Mouse (Mus musculus): ENCODE measurements around the gene 1110002E22Rik.

Gene 1110002E22Rik

GRCm38 (mm10) chr3:138106887-138107286, 42.0 kb downstream of the 1110002E22Rik start:
- DNase-seq (ENCODE audit: extremely low read depth, low read depth) = no peak

- no peak for DNase-seq (ENCODE audit: extremely low read depth, low read depth)
Measured at GRCm38 (mm10) chr3:138110910-138111782, 46.3 kb downstream of the 1110002E22Rik start.

DNA sequence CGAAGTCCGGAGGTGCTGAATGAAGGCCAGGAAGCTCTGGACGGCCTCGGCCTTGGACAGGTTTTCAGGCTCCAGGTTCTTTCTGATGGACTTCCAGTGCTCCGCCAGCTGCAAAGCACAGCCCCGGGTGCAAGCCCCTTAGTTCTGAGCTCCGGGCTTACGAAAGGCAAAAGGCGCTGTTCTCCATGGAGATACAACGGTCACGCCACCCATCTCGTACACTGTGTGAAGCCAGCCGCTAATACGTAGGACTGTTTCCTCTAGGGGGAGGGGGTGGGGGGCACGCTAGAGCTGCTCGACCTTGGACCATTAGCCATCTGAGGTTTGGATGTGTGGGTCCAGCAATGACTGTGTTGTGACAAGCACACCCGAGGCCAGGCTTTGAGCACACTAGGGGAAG, 49.3 kb downstream of the 1110002E22Rik start:
- no peak for DNase-seq (ENCODE audit: extremely low read depth, low read depth)

DNA sequence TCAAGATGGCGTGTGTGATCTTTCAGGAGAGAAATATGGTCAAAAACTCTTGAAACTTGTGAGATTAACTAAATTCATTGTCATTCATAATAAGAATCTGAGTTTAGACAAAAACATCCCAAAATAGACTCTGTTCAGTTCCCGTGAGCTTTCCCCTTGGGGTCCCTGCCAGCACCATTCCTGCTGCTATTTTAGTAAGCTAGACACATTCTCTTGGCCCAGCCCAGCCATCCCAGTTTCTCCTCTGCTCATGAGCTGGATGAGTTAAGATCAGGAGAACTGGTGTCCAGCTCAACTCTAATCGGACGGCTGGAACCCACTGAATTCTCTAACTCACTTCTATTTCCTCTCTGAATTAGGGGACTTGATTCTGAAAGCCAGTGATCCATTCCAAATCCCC, 52.0 kb downstream of the 1110002E22Rik start:
- DNase-seq (ENCODE audit: extremely low read depth, low read depth) = no peak

GRCm38 (mm10) chr3:138118392-138118791, 53.5 kb downstream of the 1110002E22Rik start:
- no peak for DNase-seq (ENCODE audit: extremely low read depth, low read depth)

- no peak for DNase-seq (ENCODE audit: extremely low read depth, low read depth)
Measured at GRCm38 (mm10) chr3:138118831-138119230, 54.0 kb downstream of the 1110002E22Rik start.

DNA sequence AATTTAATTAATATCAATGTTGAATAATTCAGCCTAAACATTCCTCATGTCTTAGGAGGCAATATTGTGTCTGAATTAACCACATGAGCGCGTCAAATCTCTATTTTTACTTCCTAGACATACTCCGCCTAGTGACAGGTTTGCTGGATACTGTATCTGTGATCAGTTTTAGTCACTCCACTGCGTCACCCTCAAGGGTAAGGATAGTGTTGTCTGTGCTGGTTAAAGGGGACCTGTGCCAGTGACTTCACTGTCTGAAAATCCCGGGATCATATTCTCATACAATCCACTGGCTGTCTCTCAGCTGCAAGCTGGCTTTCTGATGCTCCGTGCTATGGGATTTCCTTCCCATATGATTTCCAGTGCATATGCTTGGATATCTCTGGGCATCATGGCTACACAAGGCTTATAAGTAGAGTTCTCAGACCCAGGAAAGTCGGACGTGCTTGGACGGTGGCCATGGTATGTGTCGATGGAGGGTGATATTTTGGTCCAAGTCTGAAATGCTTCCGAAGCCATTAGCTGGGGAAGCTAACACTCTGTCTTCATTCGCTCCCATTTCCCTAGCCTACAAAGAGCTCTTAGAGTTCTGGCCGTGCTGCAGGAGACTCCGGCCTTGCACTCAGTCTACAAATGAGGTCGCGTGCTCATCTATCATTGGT, 54.7 kb downstream of the 1110002E22Rik start:
- DNase-seq (ENCODE audit: extremely low read depth, low read depth) = no peak

- DNase-seq (ENCODE audit: extremely low read depth, low read depth) = no peak
Measured at GRCm38 (mm10) chr3:138121461-138121860, 56.6 kb downstream of the 1110002E22Rik start.

- DNase-seq (ENCODE audit: extremely low read depth, low read depth) = no peak
Measured at GRCm38 (mm10) chr3:138123842-138124241, 59.0 kb downstream of the 1110002E22Rik start.

DNA sequence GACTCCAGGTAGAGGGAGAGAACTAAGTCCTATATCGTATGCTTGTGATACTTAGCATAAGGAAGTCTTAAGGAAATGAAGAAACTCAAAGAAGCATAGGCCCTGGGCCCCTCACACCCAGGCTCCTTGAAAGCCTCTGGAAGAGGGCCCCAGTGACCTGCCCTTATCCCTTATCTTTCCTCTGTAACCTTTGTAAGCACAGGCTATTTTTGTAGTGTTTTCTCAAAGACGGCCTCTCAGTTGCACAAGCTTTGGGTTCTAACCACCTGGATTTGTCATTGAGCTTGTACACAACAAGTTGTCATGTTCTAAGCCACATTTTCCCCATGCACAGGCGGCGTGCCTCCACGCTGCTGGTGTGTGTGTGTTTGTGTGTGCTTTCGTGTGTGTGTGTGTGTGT, 64.3 kb downstream of the 1110002E22Rik start:
- no peak for DNase-seq (ENCODE audit: extremely low read depth, low read depth)

GRCm38 (mm10) chr3:138130692-138131091, 65.8 kb downstream of the 1110002E22Rik start:
- DNase-seq (ENCODE audit: extremely low read depth, low read depth) = no peak

Measured in MEL-GATA-1-ER (cell line).